Mouse (Mus musculus): ENCODE data around the gene Rgl1. TPM values are rescaled to one million over a fixed set of nuclear protein-coding genes. Genes with fewer than 3 reads are reported as not detected.
"Not testable (repeated sequence)": the region's sequence is repeated elsewhere in the genome, so short reads cannot be mapped to it uniquely, and the experiment has no call there.

Gene Rgl1
- polyA plus RNA-seq, 1 experiment from 2014 or later, result 39.6 TPM

DNA sequence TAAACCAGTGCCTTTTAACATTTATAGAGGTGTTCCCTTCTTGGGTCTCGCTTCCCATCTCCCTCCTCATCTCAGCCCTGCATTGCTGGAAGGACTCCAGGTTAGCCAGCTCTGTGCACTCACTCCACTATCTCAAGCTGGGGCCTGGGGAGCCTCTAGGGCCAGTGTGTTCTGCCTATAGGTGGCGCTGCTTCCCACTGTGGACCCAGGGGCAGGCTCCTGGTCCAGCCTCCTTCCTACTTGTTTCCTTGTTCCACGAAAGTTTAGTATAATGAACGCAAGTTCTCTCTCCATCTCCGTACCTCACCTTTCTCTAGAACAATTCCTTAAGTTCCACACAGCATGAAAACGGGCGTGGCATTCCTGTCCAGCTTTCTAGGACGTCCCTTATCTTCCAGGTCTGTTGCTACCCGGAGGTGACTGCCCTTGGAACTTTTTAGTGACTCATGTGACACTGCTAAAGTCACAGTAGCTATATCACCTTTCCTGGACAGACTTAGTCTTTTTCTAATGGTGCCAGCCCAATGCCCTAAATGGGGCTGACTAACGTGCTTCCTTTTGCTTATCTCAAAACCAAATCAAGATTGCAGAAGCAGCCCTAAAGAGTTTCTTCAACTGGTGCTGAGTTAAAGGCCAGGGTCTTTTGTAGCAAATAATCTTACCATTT is 13.1 kb upstream of the Rgl1 start:
- 36% methylated on average over 10 of the region's 10 CpGs for WGBS
- ATAC-seq (ENCODE audit: insufficient number of reproducible peaks, insufficient read depth, low FRiP score, low TSS enrichment, low read depth), result no peak
- Histone ChIP-seq H3K4me1 (no peaks in the 10 kb centered on the region), H3K36me3 (peaks cover 24% of the 10 kb centered on the region), H3K4me2 (no peak overlapping the region), H3K27ac (no peak overlapping the region), H3K27me3 (no peaks in the 10 kb centered on the region), H3K4me3 (no peak overlapping the region), H3K9me3 (no peaks in the 10 kb centered on the region), H3K9ac (no peak overlapping the region)

GRCm38 (mm10) chr1:152774601-152775000 is 8.4 kb upstream of the Rgl1 start:
- not testable (repeated sequence) for H3K9me3 ChIP-seq; H3K4me2 ChIP-seq; ATAC-seq (ENCODE audit: insufficient number of reproducible peaks, insufficient read depth, low FRiP score, low TSS enrichment, low read depth); H3K27me3 ChIP-seq; H3K9ac ChIP-seq; H3K27ac ChIP-seq; H3K4me3 ChIP-seq; H3K4me1 ChIP-seq
- H3K36me3 ChIP-seq, result peaks cover 62% of the 10 kb centered on the region
- WGBS, result 93% methylated on average over 3 of the region's 3 CpGs

DNA sequence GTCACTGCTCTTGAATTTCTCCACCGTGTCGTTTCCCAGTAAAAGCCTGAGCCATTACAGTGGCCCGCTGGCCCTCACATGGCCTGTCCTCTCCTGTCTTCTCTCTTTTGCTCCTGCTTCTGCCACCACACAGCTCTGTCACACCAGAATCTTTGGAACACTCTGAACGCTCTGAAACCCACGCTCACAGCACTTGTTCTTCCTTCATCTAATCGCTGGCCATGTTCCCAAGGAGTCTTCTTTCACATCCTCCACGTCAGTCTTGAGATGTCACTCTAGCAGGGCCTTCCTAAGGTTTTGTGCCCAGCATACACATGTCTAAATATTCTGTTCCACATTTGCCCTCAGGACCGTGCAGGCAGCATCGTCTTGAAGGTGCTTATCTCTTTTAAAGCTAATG is 4.9 kb upstream of the Rgl1 start:
- Histone ChIP-seq H3K4me1 (peaks cover 8% of the 10 kb centered on the region; the same call in 1 of the 2 replicates), H3K27me3 (no peaks in the 10 kb centered on the region), H3K9me3 (no peaks in the 10 kb centered on the region), H3K4me3 (no peak overlapping the region), H3K9ac (no peak overlapping the region), H3K4me2 (no peak overlapping the region), H3K36me3 (peaks cover 59% of the 10 kb centered on the region), H3K27ac (no peak overlapping the region)
- WGBS, result 81% methylated on average over 9 of the region's 9 CpGs
- no peak for ATAC-seq (ENCODE audit: insufficient number of reproducible peaks, insufficient read depth, low FRiP score, low TSS enrichment, low read depth)

GRCm38 (mm10) chr1:152767749-152768488 is 1.8 kb upstream of the Rgl1 start:
- peaks cover 17% of the 10 kb centered on the region for H3K4me1 ChIP-seq
- H3K4me3 ChIP-seq, result peak overlapping the region; percentile 99
- no peak for ATAC-seq (ENCODE audit: insufficient number of reproducible peaks, insufficient read depth, low FRiP score, low TSS enrichment, low read depth)
- H3K27me3 ChIP-seq, result peaks cover 8% of the 10 kb centered on the region; the same call in 1 of the 2 replicates
- H3K9me3 ChIP-seq, result no peaks in the 10 kb centered on the region
- no peak overlapping the region for H3K9ac ChIP-seq
- H3K36me3 ChIP-seq, result peaks cover 31% of the 10 kb centered on the region
- no peak overlapping the region for H3K27ac ChIP-seq
- 8% methylated on average over 5 of the region's 5 CpGs for WGBS
- peak overlapping the region; percentile 96 for H3K4me2 ChIP-seq

DNA sequence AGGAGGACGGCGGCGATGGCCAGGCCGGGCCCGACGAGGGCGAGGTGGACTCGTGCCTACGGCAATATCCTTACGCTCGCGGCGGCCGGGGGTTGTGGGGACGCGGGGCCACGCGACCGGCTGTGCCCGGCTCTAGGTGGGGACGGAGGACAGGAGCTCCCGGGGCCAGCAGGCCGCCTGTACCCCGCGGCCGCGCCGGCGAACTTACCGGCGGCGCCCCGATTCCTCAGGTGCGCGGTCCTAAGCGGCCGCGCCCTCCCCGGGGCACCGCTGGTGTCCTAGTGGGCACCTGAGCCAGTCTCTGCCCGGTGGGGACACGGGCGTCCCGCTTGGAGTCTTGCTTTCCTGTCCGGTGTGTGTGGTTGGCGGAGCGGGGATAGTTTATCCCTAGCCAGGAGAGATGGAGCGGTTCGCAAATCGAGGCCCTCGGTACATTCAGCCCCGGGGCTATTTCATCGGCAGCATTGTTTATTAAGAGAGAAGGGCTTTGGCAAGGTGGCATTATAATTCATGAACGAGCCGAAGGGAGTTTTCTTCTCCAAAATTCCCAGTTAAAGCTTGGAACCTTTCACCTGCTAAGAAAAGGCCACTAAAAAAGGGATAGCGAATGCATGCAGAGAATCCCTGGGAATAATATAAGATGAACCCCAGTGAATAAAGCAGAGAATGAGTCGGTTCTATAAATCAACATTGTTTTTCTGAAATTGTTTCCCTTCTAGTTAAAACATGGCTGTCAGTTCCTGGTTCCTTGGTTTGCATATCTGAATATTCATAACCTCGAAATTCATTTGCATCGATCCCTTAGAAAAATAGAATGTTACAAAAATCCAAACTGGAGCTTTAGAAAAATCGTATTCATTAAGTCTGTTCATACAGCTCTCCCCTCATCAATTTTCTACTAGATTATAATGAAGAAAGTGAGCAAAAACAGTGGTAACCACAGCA is 925 bp upstream of the Rgl1 start:
- WGBS, result 1% methylated on average over 60 of the region's 60 CpGs
- peaks cover 17% of the 10 kb centered on the region for H3K4me1 ChIP-seq
- peaks cover 8% of the 10 kb centered on the region; the same call in 1 of the 2 replicates for H3K27me3 ChIP-seq
- peak; percentile 29; the same call in 1 of the 2 replicates for ATAC-seq (ENCODE audit: insufficient number of reproducible peaks, insufficient read depth, low FRiP score, low TSS enrichment, low read depth)
- peak overlapping the region; percentile 96 for H3K4me2 ChIP-seq
- peak overlapping the region; percentile 99 for H3K4me3 ChIP-seq
- H3K36me3 ChIP-seq, result peaks cover 23% of the 10 kb centered on the region
- peak overlapping the region; percentile 93 for H3K9ac ChIP-seq
- H3K27ac ChIP-seq, result peak overlapping the region; percentile 77
- no peaks in the 10 kb centered on the region for H3K9me3 ChIP-seq

GRCm38 (mm10) chr1:152761791-152762190 is 4.4 kb downstream of the Rgl1 start:
- no peaks in the 10 kb centered on the region for H3K9me3 ChIP-seq
- H3K36me3 ChIP-seq, result no peaks in the 10 kb centered on the region
- no peak overlapping the region for H3K27ac ChIP-seq
- no peak overlapping the region for H3K4me3 ChIP-seq
- H3K4me1 ChIP-seq, result peaks cover 13% of the 10 kb centered on the region
- no peak for ATAC-seq (ENCODE audit: insufficient number of reproducible peaks, insufficient read depth, low FRiP score, low TSS enrichment, low read depth)
- 35% methylated on average over 2 of the region's 2 CpGs for WGBS
- H3K27me3 ChIP-seq, result peaks cover 8% of the 10 kb centered on the region; the same call in 1 of the 2 replicates
- no peak overlapping the region for H3K4me2 ChIP-seq
- H3K9ac ChIP-seq, result no peak overlapping the region

DNA sequence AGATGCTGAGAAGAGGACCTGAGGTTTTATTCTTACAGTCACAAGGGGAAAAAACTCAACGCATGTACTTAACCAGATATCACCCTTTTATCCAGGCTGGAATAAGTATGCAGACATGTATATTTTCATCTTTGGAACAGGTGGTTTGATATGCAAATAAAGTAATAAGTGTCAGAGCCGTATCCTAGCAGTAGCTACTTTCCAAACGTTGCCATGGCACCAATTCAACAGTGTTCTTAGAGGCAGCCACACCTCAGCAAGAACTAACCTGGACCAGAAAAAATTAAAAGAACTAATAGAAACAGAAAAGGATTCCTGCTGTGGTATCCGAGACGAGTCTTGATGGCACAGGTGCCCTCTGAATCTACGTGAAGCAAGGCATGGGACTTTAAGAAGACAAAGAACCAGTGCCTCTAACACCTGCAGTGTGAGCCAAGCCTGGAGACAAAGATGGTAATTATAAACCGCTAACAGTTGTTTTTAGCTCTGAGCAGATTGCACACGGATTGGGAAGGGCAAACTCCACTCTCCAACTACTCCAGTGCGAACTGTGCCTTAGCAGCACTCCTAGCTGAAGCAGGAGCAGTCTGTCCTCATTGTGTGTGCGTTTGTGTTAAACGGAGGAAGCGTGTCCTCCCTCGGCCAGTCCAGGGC is 15.7 kb downstream of the Rgl1 start, which contains the start of gene Apobec4:
TSS of gene Apobec4 (plus strand) at position 240 of the 654 bp plus-strand sequence.
- Histone ChIP-seq H3K4me1 (no peaks in the 10 kb centered on the region), H3K27ac (no peak within 1 kb of the TSS), H3K9me3 (no peaks in the 10 kb centered on the region), H3K4me2 (no peak within 1 kb of the TSS), H3K36me3 (no peaks in the 10 kb centered on the region), H3K4me3 (no peak within 1 kb of the TSS), H3K27me3 (no peaks in the 10 kb centered on the region), H3K9ac (no peak within 1 kb of the TSS)
- no peak for ATAC-seq (ENCODE audit: insufficient number of reproducible peaks, insufficient read depth, low FRiP score, low TSS enrichment, low read depth)
- WGBS, result 68% methylated on average over 13 of the region's 13 CpGs

GRCm38 (mm10) chr1:152749276-152749675 is 16.9 kb downstream of the Rgl1 start:
- Histone ChIP-seq H3K27me3 (no peaks in the 10 kb centered on the region), H3K9me3 (no peaks in the 10 kb centered on the region), H3K9ac (no peak overlapping the region), H3K36me3 (no peaks in the 10 kb centered on the region), H3K4me3 (no peak overlapping the region), H3K27ac (no peak overlapping the region), H3K4me2 (no peak overlapping the region), H3K4me1 (no peaks in the 10 kb centered on the region)
- WGBS, result 71% methylated on average over 9 of the region's 9 CpGs
- no peak for ATAC-seq (ENCODE audit: insufficient number of reproducible peaks, insufficient read depth, low FRiP score, low TSS enrichment, low read depth)

GRCm38 (mm10) chr1:152746426-152746825 is 19.7 kb downstream of the Rgl1 start:
- WGBS, result 3% methylated on average over 5 of the region's 5 CpGs
- H3K4me1 ChIP-seq, result no peaks in the 10 kb centered on the region
- no peak overlapping the region for H3K4me3 ChIP-seq
- ATAC-seq (ENCODE audit: insufficient number of reproducible peaks, insufficient read depth, low FRiP score, low TSS enrichment, low read depth), result no peak
- H3K27ac ChIP-seq, result no peak overlapping the region
- no peaks in the 10 kb centered on the region for H3K36me3 ChIP-seq
- no peaks in the 10 kb centered on the region for H3K9me3 ChIP-seq
- no peak overlapping the region for H3K9ac ChIP-seq
- no peak overlapping the region for H3K4me2 ChIP-seq
- H3K27me3 ChIP-seq, result no peaks in the 10 kb centered on the region

- 69% methylated on average over 15 of the region's 15 CpGs for WGBS
- ATAC-seq (ENCODE audit: insufficient number of reproducible peaks, insufficient read depth, low FRiP score, low TSS enrichment, low read depth), result no peak
- H3K27ac ChIP-seq, result no peak overlapping the region
Measured at GRCm38 (mm10) chr1:152743095-152743826, 22.9 kb downstream of the Rgl1 start.

More at GRCm38 (mm10) chr1:152743095-152743826, 22.9 kb downstream of the Rgl1 start:
- Histone ChIP-seq H3K9ac (no peak overlapping the region), H3K36me3 (no peaks in the 10 kb centered on the region), H3K4me2 (no peak overlapping the region), H3K9me3 (no peaks in the 10 kb centered on the region), H3K4me3 (no peak overlapping the region), H3K4me1 (0 out of 2 replicates have a peak, but pooled peaks cover 4% of the 10 kb centered on the region), H3K27me3 (no peaks in the 10 kb centered on the region)
